Mouse (Mus musculus): ENCODE results near the gene Zfp37.
"Not testable (repeated sequence)": the region's sequence is repeated elsewhere in the genome, so short reads cannot be mapped to it uniquely, and the experiment has no call there.

Zfp37 gene

DNA sequence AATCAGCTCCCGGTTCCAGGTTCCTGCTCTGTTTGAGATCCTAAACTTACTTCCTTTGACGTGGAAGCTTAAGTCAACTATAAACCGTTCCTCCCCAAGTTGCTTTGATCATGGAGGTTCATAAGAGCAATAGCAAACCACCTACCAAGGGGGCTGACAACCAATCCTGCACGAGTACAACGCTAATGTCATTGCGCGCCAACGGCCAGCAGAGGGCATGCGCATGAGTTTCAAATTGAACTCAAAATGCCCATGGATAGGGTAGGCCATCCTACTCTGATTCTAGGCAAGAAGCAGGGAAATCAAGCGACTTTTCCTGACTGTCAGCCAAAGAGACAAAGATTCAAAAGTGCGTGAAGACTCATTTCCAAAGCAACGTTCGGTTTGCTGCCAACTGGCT, at the start of gene Zfp37:
Gene Zfp37 (minus strand): TSS at position 279 of the 400 bp plus-strand sequence.
- DNase-seq (ENCODE audit: low spot score) = no peak

DNA sequence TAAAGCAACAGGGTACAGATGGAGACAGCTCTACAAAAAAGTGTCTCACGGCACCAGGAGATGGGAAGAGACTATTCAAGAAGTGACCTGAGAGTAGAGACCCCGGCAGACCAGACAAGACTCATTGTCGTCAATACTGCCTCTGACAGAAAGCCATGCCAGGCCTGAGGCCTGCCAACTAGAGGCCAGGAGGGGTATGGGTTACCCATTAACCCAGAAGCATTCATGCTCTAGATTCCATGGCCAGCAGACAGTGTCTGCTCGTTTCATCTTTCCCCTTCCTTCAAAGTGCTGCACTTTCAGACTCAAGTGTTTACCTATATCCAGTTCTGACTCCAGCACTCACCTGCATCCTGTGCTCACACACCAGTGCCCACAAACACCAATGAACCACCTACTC, 47.2 kb upstream of the Zfp37 start:
- DNase-seq (ENCODE audit: low spot score) = no peak

DNA sequence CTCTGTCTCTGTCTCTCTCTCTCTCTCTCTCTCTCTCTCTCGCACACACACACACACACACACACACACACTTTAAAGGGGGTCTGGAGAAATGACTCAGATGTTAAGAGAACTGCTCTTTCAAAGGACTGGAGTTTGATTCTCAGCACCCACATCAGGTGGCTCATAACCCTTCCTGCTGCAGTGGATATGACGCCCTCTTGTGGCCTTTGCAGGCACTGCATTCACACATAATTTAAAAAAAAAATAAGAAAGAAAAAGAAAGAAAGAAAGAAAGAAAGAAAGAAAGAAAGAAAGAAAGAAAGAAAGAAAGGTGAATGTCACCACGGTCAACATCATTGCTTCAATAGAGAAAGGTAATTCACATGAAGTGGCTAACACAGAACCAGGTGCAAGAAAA, 46.4 kb upstream of the Zfp37 start:
- no peak for DNase-seq (ENCODE audit: low spot score)

DNA sequence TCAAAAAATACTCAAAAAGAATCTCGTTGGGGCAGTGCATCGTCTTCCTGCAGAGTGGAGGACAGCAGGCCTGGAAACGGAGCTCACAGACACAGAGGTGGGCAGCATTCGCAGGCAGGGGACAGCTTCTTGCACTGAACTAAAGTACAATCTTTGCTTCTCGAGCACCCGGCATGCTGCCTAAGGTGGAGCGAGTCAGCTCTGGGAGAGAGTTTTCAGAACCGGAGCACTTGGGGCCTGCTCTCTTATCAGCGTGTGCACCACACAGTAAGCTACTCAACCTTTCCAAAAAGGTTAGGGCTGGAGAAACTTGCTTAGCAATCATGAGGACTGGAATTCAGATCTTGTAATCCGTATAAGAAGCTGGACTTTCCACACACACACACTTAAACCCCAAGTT, 45.8 kb upstream of the Zfp37 start:
- no peak for DNase-seq (ENCODE audit: low spot score)

DNA sequence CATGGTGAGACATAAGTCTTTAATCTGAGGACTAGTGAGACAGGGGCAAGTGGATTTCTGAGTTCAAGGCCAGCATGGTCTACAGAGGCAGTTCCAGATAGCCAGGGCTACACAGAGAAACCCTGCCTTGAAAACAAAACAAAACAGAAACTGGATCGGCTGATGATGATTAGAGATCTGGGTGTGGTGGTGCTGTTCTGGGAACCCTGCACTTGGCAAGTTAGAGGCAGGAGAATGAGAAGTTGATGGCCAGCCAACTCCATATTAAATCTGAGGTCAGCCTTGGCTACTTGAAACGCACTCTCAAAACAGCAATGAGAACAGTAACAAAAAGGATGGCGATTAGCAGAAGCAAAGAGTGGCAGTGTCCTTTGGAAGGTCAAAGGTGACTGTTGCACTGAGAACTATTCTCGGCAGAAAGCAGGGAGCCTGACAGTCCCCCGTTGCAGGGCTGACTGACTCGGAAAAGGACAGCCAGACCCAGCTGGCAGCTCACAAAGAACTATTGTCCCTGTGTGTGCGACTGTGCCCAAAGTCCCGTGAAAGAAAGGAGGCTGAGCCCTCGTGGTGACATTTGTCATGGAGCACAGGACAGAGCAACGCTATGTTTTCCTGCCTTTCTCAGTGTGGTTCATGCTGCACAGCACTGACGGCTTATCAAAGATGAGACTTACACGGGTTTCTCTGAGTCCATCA, 44.1 kb upstream of the Zfp37 start:
- peak; percentile 82 for DNase-seq (ENCODE audit: low spot score)

DNA sequence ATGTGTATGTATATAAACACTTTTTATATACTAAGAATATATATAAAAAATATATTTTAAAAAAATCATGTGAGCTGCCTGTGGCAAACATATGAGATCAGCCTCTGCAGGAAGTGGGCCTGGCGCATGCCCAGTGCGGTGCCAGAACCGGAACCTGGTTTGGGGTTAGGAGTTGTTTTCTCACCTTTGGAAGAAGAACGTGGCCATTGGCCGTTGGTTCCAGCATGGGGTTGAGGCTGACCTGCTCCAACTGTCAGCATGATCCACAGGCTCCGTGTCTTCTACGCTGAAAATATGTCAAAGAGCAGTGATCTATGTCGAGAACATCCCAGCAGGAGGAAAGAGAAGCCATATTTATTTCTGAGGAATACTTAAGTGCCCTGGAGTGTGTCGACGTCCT, 43.1 kb upstream of the Zfp37 start:
- no peak for DNase-seq (ENCODE audit: low spot score)

DNA sequence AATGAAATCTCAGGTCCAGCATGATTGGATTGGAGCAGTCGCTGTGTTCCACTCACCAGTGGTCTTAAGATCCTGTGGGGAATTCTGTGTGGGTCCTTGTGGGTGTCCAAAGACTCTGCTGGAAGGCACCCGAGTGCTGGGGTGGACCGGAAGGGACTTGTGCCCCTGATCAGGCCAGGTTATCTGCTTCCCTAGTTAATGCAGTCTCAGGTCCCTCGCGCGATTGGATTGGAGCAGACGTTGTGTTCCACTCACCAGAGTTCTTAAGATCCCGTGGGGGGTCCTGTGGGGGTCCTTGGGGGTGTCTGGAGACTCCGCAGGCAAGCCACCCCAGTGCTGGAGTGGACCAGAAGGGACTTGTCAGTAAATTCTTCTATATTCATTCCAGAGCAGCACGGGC, 41.8 kb upstream of the Zfp37 start:
- DNase-seq (ENCODE audit: low spot score) = no peak

DNA sequence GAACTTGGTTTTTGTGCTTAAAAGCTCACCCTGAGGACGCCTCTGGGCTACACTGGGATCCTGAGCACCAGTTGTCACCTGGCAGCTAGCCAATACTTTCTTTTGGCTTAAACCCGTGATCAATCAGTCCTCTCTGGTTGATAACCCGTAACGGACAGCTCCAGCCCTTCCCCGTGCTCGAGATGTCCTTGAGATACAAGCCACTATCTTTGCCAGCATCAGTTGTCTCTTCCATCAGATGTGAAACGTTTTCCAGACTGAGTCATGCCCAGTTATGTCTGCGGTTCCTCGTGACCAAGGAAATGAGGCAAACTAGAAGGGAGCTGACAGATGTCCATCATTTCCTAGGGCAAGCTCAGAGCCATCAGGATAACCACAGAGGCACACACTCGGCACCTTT, 36.3 kb upstream of the Zfp37 start:
- DNase-seq (ENCODE audit: low spot score) = no peak

DNA sequence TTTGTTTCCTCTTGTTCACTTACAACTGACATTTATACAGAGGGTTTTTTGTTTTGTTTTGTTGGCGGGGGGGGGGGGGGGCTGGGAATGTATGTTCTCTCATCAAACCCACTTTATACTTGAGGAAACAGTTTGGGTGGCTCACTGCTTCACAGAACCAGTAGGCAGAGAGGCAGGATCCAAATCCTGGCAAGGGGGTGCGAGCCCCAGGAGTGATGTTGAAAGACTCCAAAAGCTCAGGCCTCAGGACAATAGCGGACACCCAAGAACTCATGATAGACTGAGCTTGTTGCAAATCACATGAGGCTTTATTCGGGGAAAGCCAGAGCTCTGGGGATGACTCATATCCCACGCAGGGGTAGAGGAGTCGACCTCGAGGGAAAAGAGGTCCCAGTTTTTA, 35.2 kb upstream of the Zfp37 start:
- not testable (repeated sequence) for DNase-seq (ENCODE audit: low spot score)

DNA sequence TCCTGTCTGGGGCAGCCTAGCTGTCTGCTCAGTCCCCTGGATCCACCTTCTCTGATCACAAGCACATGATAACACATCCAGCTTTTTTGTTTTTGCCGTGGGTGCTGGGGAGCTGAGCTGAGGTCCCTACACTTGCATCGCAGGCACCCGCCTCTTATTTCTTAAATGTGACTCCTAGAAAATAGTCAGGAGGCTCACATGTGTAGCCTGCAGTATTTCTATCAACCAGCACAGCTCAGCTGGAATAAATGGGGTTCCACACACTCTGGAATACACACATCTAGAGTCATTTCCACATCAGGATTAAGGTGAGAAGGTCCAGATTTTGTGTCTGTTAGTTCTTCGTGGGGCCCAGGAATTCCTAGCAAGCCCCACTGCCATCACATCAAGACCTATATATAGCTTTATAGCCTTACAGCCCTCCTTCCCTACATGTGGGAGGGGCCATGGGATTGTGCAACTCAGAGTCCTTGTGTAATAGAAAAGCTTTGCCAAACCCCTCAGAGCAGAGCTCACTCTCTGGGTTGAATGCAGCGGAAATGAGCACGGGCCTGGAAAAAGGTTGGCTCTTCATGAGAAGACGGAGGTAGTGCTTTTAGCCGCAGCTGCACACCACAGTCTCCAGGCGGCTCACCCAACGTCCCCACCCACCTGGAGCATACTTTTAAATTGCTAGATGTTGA, 34.4 kb upstream of the Zfp37 start:
- DNase-seq (ENCODE audit: low spot score) = no peak

DNA sequence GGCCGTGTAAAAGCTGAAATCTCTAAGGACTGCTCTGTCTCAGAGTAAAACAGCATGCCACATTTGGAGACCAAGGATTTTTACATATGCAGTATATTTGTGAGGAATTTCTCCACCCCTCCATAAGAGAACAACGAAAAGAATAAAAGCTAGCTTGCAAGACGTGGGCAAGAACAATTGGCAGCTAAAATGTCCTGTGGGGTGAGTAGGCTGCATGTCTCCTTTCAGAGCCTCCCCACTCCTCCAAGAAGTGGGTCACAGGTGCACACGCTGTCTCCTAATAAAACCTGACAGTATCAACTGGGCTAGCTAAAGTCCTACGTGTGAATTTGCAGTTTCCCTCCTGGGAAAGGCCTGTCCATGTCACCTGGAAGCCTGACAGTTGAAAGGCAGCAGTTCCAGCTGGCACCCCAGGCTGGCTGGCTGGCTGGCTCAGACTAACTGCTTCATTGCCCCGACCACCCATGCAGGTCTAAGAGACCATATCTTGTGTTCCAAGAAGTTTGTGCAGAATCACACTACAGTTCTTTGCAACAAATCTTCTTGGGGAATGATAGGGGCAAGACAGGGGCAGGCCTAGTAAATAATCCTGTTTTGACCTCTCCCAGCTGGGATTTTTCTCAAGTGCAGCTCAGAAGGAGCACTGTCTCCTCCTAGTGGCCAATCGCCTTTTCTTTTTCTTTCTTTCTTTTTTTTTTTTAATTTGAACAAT, 32.4 kb upstream of the Zfp37 start:
- peak; percentile 68 for DNase-seq (ENCODE audit: low spot score)

DNA sequence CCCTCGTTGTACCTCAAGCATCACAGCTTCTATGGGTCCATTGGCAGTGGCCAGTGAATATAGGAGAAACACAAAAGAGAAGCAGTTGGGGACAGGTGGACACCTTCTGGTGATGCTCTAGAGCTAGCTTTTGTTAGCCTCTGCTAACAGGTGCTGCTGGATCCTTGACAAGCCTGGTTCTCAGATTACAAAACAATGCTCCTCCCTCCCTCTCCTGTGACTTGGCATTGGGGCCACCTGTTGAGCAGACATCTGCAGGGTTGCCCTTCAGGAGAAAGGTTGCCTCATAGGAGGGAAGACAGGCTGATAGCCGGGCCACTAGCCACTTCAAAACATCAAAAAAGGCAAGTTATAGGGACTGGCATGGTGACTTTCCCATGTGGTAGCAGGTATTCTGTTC, 31.4 kb upstream of the Zfp37 start, which contains the start of gene Slc31a2:
Gene Slc31a2 (plus strand): TSS at position 287 of the 400 bp plus-strand sequence.
- no peak for DNase-seq (ENCODE audit: low spot score)

DNA sequence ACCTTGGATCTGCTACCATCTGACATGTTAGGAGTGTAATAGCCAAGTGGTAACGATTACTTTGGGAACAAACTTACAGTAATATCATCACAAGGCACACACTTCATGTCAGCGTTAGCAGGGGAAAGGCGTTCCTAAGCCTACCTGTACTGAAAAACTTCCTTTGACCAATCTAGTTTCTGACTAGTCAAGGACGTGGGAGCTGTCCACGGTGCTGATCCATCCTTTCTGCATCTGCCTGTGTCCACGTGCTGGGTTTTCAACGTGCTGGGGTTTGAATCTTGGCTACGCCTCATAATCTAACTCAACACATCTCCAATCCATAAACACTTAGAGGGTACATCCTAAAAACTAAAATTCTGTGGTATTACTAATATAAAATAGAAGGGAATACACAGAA, 26.1 kb upstream of the Zfp37 start:
- peak; percentile 75 for DNase-seq (ENCODE audit: low spot score)

DNA sequence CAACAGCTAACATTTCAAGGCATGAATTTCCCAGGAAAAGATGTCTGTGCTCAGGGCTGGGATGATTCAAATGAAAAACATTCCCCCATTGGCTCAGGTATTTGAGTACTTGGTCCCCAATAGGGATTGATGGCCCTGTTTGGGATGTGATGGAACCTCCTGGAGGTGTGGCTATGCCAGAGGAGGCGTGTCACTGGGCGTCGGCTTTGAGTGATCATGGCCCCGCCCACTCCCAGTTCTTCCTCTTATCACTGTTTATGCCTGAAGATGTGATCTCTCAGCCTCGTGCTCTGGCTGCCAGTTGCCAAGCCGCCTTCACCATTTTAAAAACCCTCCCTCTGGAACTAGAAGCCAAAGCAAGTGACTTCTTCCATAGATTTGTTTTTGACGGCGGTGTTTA, 23.7 kb upstream of the Zfp37 start:
- no peak for DNase-seq (ENCODE audit: low spot score)

DNA sequence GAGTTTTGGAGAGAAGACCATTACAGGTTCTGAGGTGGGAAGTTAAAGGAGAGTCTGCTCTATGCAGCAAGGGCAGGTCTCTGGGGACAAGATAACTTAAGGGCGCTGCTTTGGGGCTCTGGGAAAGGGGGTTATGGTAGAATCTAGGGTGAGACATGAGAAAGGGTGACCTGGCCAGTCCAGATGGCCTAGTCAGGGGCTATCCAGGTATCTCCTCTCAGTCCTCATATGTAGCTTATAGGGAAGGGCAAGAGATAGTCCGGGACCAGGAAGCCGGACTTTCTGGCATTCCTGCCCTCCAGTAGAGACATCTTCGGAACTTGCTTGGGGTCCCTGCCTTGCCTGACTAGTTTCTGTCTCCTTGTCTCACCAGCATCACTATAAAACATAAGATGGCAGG, 20.9 kb upstream of the Zfp37 start:
- DNase-seq (ENCODE audit: low spot score) = no peak

DNA sequence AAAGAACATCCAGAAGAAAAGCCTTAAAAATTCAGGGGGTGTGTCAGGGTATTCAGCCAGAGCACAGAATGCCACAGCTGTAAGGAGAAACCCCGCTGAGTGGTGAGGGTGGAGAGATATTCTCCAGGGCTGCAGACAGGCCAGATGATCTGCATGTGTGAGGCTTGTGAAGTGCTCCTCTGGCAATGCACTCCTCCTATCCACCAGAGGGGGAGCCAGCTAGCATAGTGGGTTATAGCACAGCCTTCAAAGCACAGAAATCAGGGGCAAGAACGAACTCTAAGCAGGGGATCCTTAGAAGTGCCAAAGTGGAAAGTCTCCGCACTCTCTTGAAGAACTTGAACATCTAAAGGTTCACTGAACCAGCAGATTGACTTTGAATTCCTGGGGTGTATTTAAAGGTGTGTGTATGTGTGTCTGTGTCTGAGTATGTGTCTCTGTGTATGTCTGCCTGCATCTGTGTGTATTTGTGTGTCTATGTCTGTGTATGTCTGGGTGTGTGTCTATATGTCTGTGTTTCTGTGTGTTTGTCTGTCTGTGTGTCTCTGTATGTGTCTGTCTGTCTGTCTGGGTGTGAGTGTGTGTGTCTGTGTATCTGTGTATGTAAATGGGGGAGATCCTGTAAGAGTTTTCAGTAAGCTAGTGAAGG, 20.2 kb upstream of the Zfp37 start:
- peak; percentile 62 for DNase-seq (ENCODE audit: low spot score)

DNA sequence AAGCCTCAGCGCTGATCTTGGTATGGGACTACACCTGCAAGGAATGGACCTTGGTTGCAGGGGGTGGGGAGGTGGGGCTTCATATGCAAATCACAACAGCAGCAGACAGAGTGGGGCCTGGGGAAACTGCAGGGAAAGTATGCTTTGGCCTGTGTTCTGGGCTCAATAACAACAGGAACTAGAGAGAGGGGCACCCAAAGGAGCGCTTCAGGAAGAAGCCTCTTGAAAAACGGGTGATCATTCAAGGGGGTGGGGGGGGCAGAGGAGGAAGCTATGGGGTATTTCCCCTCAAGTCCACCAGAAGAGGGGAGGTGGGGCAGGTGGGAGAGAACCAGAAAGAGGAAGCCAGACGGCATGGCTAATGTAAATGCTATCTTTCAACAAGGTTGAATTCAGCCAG, 17.5 kb upstream of the Zfp37 start:
- no peak for DNase-seq (ENCODE audit: low spot score)

DNA sequence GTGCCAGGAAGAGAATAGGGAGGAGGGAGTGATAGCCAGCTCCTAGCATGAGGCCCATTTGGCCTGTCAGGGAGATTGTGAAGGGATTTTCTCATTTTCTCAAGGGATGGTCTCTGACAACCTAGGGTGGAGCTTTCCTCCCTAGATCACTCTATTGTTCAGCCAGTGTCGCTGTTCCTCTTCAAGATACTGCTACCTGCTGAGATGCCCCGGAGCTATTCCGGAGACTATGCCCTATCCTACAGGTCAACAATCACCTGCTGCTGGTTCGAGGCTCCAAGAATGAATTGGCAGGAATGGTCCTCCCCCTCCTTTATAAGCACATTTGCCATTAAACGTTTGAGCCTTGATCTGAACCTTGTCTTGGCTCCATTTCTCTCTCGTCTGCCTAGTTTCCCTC, 9.7 kb upstream of the Zfp37 start:
- DNase-seq (ENCODE audit: low spot score) = no peak

DNA sequence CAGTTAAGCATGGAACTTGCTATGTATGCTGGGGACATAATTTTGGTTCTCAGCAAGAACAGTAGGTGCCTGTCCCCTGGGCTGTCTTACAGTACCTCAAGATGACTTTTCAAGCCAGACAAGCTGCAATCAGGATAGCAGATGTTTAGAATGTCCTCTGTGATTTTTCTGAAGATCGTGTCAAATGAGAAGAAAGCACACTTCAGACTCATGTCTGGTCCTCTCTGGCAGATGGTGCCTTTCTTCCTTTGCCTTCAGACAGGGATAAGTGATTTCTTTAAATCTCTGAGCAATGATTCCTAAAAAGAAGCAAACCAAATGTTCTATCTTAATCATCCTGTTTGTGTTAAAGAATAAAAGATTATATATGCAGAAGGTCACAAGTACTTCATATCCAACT, 694 bp downstream of the Zfp37 start:
- no peak for DNase-seq (ENCODE audit: low spot score)

DNA sequence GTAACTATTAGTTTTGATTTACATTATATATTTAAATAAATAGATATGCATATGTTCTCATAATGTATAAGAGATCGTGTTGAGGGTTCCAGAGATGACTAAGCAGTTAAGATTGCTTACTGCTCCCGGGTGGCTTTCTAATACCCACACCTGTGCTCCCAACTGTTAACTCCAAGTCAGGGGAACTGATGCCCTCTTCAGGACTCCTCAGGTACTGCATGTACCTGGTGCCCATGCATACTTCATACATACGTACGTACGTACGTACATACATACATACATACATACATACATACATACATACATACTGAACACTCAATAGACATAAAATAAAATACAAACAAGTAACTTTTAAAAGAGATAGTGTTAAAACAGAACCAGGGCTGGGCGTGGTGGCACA, 1.4 kb downstream of the Zfp37 start:
- DNase-seq (ENCODE audit: low spot score) = no peak

DNA sequence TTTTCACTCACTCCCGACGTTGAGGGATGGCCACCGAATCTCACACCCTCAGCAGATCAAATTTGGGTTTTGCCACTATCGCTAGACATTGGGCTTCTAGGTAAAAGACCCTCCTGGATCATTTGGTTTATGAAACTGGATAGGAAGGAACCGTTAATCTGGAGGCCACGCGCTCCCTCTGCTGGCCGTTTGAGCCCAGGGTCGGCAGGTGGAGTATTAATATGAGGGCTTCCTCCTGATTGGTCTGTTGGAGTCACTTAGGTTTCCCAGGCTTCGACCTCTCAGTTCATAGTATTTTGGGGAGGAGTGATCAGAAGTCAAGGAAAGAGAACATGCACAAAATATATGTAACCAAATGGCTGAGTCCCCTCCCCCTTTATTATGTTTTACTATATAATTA, 2.5 kb downstream of the Zfp37 start:
- peak; percentile 57 for DNase-seq (ENCODE audit: low spot score)

DNA sequence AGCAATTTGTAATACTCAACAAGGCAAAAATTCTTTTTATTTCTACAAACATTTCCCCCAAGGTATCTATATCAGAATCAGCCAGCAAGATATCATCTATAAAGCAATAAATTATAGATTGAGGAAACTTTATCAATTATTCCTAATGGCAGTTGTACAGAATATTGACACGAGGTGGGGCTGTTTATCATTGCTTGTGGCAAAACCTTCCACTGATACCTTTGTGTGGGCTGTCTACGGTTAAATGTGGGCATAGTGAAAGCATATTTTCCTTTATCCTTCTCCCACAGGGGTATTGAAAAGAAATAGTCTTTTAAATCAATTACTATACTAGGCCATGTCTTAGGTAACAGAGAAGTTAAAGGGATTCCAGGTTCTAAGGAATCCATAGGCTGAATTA, 17.4 kb downstream of the Zfp37 start:
- DNase-seq (ENCODE audit: low spot score) = no peak

DNA sequence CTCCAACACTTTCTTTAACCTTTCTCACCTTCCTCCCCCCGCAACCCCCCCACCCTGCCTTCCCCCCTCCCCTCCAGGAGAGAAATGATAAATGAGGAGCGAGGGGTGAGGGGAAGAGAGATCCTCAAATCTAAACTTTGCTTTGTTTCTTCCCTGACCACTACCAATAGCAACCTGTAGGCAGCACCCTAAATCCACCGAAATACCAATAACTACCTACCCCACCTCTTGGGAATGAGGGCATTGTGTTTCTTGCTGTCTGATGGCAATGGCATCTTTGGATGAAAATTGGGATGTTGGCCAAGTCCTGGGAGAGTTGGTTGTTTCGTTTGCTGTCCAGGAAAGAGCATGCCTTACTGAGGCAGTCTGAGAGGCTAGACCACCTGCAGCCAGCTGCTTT, 20.8 kb downstream of the Zfp37 start:
- DNase-seq (ENCODE audit: low spot score) = no peak
